Mouse (Mus musculus): ENCODE measurements around the gene Kcnk3.
A peak's percentile ranks its signal among the peaks of the same experiment; 100 is the strongest.

Kcnk3 gene

DNA sequence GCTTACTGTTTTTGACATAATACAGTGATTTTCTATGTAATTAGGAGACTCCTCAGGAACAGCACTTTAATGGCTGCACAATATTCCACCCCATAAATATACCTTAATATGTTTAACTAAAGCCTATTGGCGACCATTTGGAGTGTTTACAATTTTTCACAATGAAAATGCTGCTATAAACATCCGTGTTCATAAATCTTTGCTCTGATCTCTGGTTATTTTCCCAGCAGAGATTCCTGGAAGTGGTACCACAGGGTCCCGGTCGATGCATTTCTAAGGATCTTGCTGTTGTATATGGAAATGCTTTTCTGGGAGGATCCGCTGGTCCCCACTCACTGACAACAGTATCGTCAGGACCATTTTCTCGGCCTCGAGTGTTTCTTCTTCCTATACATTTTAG, 25.3 kb downstream of the Kcnk3 start:
- no peak for DNase-seq (ENCODE audit: extremely low spot score)

DNA sequence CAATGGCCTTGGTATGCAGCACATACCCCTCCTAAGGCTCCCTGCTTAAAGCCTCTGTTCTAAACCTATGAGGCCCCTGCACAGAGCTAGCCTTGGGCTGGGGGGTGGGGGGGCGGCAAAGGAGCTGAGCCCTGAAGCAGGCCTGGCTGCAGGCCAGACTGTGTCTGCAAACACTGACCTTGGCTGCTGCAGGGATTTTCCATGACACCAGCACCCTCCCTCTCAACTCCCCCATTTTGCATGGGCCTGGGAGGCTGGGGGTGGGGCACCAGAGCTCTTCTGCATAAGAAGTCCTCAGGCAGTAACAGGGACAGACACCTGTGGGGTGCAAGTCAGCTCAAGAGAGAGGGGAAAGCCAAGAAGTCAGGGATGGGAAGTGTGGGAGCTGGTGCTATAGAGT, 26.3 kb downstream of the Kcnk3 start:
- no peak for DNase-seq (ENCODE audit: extremely low spot score)

DNA sequence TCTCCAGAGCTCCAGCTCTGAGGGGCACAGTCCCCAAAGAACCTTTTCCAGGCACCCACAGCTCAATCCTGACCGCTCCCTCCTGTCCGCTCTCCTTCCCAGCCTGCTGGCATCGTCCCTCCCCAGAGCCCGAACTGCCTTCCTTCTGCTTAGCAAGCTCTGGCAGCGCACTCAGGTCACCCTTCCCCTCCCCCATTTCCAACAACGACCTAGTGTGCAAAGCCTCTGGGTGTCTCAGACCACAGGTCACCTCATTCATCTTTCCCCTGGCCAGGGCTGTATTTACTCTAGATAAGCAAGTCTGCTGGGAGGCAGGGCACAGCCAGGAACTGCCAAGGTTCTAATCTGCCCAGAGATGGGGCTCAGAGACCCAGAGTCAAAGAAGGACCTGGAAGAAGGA, 27.4 kb downstream of the Kcnk3 start:
- DNase-seq (ENCODE audit: extremely low spot score), result peak; percentile 22

DNA sequence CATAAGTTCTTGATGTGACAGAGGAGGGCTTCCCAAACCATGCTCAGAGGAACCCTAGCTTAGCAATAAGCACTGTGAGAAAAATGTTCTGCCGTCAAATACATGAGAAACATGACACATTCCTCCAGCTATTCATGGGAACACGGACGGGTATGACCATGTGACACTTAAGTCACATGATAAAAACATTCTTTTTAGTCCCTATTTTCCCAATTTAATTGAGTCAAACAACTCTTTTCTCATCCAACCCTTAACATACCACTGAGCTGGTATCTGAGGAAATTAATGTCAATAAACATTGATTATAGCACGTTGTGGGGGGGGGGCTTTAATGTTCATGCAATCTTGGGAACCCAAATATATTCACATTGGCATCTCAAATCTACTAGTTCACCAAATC, 27.8 kb downstream of the Kcnk3 start:
- no peak for DNase-seq (ENCODE audit: extremely low spot score)

DNA sequence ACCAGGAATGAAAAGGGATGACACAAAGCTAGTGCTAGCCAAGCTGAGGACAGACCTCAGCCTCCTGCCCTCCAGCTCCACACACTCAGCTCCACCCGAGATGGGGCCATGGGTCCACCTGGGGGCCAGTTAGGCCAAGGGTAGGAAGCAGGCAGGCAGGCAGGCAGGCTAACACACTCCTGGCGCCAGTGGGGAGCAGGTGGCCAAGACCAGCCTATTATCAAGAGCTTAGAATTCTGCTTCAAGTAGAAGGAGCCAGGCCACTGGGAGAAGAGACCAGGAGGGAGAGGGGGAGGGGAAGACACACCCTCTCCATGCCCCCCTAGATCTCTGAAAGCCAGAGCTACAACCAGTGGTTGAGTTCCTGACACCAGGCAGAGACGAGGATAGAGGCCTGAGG, 28.7 kb downstream of the Kcnk3 start:
- DNase-seq (ENCODE audit: extremely low spot score), result no peak

DNA sequence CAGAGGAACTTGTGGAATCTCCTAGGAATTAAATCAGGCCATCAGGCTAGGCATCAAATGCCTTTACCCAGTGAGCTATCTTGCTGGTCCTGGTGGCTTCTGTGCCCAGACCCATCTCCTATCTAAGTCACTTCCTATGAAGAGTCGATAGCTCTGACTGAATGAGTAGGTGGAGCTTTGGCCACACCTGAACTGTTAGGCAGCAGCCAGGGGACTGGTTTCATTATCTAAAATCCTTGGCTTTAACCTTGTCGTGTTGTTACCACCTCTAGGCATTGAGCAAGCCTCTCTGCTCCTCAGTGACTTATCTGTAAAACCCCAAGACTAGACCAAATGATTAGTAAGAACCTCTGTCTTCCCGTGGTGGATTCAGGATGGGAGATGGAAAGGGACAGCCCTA, 29.4 kb downstream of the Kcnk3 start:
- no peak for DNase-seq (ENCODE audit: extremely low spot score)

DNA sequence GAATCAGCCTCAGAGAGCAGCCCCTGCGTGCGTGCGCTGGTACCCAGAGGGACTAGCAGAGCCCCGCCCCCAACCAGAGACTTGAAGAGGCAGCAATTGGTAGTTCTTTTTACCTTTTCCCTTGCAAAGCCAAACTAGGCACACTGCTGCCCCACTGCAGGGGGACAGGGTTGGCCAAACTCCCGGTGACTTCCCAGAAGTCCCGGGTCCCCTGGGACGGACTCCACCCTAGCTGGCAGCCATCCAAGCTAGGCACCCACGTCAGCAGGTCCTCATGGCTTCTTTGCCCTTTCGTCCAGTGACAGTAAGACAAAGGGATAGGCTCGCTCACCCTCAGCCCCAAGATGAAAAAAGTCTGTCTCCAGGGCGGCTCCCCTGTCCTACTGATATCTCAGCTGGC, 29.9 kb downstream of the Kcnk3 start:
- no peak for DNase-seq (ENCODE audit: extremely low spot score)

DNA sequence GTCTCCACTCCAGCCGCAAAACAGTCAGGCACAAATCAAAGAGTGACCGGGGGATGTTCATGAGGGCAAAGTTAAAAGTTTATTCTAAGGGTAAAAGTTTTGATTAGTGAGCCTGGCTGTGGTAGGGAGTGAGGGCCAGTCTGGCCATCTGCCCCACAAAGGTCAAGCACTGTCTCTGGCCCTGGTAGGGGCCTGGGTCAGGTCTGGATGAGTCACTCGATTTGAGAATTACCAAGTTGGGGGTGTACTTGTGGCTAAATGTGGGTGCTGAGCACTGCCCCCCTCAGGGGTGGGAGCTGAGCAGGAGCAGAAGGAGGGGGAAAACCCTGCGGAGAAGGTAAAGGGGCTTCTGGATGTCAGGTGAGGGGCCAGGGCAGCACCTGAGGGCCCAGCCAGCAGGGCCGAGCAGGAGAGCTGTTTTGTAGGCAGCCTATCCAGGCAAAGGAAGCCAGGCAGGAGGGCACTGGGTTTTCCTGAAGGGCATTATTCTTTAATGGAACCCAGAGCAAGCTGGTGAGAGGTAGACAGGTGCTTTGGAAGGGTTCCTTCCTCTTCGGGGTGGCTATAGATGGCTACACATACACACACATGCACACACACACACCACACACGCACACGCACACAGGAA, 30.5 kb downstream of the Kcnk3 start:
- DNase-seq (ENCODE audit: extremely low spot score), result no peak

DNA sequence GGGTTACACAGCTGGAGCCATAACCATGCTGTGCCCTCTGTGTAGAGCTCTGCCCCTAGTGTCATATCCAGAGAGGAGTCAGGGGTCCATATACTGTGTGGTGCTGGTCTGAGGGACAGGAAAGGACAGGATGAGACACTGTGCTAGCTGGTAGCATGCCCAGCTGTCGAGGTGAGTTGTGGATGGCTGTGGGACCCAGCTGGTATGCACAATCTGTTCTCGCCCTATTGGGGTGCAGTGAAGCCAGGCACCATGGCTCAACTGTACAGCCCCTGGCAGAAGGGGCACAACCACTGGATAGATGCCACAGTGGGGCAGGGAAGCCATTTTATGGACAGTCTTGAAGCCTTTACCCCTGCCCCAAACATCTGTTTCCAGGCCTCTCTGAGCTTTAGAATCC, 31.2 kb downstream of the Kcnk3 start:
- DNase-seq (ENCODE audit: extremely low spot score), result no peak

DNA sequence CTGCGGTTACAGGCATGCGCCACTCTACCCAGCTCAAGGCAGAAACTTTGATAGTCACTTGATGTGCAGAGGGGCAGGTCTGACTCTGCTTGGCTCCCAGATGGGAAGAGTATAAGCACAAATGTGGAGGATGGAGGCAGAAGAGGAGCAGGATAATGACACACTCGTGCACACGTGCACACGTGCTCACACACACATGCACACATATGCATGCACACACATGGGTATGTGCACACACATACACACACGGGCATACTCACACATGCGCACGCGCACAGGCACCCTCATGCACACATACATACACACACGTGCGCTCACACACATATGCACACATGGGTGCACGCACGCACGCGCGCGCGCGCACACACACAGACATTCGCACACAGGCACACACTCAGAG, 32.6 kb downstream of the Kcnk3 start:
- DNase-seq (ENCODE audit: extremely low spot score), result no peak

DNA sequence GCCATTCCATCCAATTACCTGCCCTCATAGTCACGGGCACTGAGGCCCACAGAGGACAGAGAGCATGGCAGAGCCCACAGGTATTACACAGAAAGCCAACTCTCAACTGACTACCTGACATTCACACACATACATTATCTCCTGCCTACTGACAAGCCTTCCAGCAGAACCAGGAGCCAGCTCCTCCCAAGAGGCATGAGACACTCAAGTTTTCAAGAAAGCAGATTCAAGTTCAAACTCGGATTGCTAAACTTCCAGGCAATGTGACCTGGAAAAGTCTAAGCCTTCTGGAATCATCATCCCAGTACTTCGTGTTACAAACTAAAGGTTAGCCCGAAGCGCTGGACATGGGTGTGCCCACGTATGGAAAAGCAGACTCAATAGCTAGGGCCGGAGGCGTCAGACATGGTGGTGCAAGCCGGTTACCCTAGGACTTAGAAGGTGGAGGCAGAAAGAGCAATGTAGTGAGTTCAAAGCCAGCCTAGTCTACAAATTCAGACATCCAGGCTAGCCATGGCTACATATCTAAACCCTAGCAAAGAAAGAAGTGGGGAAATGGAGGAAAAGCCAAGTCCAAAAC, 33.3 kb downstream of the Kcnk3 start:
- no peak for DNase-seq (ENCODE audit: extremely low spot score)

DNA sequence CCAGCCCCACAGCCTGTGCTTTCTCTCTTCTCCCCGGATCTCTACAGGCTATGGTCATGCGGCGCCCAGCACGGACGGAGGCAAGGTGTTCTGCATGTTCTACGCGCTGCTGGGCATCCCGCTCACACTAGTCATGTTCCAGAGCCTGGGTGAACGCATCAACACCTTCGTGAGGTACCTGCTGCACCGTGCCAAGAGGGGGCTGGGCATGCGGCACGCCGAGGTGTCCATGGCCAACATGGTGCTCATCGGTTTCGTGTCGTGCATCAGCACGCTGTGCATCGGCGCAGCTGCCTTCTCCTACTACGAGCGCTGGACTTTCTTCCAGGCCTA, 33.8 kb downstream of the Kcnk3 start:
- DNase-seq (ENCODE audit: extremely low spot score), result no peak

DNA sequence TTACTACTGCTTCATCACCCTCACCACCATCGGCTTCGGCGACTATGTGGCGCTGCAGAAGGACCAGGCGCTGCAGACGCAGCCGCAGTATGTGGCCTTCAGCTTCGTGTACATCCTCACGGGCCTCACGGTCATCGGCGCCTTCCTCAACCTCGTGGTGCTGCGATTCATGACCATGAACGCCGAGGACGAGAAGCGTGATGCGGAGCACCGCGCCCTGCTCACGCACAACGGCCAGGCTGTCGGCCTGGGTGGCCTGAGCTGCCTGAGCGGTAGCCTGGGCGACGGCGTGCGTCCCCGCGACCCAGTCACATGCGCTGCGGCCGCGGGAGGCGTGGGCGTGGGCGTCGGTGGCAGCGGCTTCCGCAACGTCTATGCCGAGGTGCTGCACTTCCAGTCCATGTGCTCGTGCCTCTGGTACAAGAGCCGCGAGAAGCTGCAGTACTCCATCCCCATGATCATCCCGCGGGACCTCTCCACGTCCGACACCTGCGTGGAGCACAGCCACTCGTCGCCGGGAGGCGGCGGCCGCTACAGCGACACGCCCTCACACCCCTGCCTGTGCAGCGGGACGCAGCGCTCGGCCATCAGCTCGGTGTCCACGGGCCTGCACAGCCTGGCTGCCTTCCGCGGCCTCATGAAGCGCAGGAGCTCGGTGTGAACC, 34.3 kb downstream of the Kcnk3 start:
- DNase-seq (ENCODE audit: extremely low spot score), result peak; percentile 62

DNA sequence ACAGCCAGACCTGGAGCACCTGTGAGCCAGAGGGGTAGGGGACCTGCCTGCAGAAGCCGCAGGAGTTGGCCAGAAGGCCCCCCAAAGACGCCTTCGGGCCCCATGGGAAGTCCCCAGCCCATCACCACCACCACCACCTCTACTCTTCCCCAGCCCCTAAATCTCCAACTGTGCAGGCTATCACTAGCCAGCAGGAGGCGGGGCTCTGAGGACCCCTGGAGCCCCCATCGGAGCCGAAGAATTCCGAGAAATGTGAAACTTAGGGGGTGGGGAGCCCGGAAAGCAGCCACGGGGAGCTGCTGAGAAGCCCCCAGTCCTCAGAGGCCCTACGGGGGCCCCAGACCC, 34.8 kb downstream of the Kcnk3 start:
- no peak for DNase-seq (ENCODE audit: extremely low spot score)

DNA sequence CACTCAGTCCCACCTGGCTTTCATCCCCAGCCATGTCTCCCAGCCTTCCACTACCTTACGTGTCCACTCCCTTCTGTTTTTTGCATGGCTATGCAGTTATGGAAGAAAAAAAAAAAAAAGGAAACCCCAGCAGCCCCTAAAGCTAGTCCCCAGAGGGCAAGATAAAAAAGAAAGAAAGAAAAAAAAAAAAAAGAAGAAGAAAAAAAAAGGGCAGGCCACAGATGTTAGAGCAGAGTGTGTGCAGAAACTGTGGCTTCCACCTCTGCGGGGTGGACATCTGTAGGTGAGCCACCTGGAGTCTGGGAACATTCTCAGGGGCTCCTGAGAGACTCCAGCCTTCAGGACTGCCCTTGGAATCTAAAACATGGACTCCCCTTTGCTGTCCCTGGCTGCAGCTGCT, 35.4 kb downstream of the Kcnk3 start:
- DNase-seq (ENCODE audit: extremely low spot score), result no peak

DNA sequence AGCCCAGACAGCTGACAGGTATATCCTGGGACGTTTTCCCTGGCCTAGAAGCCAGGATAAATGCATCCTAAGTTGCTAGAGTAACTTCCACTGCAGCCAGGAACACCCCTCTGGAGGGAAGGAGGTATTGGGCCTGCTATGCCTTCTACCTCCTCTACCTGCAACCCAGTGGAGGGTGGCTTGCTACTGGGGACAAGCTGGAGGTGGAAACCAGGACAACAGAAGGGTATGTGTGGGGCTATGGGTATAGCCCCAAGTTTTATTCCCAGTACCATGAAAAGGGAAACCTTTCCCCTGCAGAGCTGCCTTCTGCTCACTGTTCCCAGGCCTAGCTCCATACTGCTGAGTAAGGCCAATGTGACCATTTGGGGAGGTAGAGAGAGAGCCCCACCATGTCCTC, 36.3 kb downstream of the Kcnk3 start:
- DNase-seq (ENCODE audit: extremely low spot score), result no peak

DNA sequence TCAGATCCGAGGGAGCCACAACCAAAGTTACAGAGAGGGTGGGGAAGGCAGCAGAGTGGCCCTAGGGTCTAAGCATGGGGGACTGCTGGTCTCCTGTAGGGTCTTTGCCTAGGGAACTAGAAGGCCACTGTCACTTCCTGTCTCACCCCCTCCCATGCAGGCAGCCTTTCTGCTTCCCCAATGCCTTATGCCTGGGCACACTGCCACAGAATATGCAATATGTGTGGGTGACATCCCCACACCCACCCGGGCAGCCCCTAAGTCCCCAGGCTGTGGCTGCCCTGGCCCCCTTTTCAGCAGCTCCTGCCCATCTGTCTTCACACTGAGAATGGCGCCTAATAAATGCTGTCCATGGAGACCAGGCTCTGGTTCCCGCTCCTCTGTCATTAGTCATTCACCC, 36.9 kb downstream of the Kcnk3 start:
- DNase-seq (ENCODE audit: extremely low spot score), result no peak

DNA sequence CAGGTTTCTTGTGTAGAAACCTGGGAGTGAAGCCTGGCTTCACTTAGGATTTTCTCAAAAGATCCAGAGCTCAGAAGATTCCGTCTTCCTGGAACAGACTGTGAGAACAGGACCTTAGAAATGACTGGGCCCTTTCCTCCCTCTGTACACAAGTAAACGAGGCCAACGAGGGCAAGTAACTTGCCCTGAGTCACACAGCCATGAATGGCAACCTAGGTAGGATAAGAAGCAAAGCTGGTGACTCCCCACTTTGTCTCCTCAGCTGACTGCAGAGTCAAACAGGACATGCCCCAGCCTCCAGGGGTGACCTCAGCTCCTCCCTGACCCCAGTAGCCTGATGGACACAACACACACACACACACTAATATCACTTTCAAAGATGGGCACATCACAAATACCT, 37.4 kb downstream of the Kcnk3 start:
- no peak for DNase-seq (ENCODE audit: extremely low spot score)

DNA sequence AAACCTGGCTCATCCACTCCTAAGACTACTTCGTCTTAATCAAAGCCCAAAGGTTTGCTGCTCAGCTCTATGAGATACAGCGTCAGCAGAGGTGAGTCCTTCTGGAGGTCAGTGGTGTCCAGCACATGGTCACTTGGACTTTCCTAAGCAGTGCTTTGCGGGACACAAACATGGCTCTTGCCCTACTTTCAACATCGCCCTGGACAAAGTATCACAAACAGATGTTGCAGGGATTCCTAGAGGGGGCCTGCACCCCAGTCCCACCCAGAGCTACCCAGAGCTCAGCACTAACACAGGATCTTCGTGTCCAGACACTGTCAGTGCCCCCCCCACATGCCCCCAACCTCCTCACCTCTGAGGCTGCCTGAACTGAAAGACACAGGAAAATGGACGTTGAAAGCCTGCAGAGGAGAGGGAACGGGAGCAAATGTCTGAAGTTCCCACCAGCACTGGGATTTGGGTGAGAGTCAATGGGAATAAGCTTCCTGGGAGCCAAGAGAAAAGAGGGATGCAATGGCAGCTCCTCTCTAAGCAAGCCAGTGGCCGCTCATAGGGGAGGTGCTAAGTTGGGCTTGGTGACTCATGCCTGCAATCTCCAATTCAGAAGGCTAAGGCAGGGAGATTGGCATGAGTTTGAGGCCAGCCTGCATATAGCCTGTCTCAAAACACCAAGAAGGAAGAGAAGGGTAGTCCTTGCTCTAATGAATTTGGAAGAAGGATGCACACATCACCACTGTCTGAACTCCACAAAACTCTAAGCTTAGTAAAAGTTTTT, 38.5 kb downstream of the Kcnk3 start:
- no peak for DNase-seq (ENCODE audit: extremely low spot score)

DNA sequence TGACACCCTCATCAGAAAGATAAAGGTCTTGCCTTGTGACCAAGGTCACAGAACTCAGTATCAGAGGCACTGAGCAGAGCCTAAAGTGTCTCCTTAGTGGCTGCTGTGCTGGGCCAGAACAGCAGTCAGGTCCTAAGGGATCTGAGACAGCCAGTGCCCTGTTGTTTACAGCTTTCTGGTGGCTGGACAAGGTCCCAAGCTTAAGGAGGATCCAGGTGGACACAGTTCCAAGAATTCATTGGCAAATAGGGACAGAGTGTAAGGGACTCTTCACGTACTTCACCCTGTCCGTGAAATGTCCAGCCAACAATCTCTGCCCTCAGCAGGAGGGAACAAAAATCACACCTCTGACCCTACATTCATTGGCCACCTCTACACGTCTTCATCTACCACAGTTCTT, 40.5 kb downstream of the Kcnk3 start:
- DNase-seq (ENCODE audit: extremely low spot score), result no peak

DNA sequence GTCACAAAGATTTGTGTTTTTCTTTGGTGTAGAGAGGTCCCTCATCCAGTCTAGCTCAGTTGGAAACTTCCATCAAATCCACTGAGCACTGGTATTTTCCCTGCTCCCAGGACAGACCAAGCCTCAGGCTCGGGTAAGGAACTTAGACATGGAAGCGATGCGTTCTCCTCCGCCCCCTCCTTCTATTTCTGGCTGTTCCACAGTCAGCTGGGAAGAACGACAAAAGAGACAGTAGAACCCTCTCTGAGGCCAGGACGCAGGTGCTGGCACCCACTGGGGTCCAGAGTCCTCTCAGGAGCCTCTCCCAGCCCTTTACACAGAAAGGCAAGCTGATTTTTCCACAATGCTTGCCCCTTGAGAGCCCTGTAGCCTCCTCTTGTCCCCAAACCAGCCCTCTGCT, 42.4 kb downstream of the Kcnk3 start:
- no peak for DNase-seq (ENCODE audit: extremely low spot score)

DNA sequence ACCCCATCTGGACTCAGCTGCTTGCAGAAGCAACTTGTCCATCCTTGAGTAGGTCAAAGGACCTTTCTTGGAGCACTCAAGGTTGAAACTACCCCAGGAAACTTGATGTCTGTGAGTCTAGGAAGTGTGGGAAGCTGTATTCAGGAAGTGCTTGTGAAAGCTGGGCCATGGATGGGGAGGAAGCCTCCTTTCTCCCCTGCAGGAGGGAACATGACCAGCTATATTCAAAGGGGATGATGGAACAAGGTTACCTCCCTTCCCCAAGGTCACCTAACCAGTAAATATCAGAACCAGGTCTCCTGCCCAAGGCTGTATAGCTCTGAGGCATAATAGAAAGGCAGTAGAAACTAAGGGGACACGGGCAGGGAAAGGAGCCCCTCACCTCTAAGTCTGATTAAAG, 44.2 kb downstream of the Kcnk3 start:
- no peak for DNase-seq (ENCODE audit: extremely low spot score)

DNA sequence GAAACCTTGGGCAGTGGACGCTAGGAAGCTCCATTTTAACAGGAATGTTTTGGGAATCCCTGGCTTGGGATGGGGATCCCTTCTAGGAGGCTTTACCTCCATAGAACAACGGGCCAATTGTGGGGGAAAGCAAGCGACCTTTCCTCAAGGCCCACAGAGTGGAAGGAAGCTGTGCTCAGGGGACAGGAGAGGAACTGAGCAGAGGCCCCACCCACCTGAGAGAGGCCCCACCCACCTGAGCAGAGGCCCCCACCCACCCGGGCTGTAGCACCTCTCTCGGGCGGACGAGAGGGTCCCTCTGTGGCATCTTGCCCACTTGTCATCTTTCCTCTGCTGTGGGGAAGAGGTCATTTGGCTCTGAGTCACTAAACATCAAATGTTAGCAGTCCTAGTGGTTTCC, 49.0 kb downstream of the Kcnk3 start:
- DNase-seq (ENCODE audit: extremely low spot score), result no peak

All from embryo, embryonic 9.5 days (tissue).